Mouse (Mus musculus): ENCODE results near the gene Miga1. TPM values are rescaled to one million over a fixed set of nuclear protein-coding genes. Genes with fewer than 3 reads are reported as not detected.

Gene Miga1
- polyA plus RNA-seq, 1 experiment from 2014 or later: 16.7 TPM

DNA sequence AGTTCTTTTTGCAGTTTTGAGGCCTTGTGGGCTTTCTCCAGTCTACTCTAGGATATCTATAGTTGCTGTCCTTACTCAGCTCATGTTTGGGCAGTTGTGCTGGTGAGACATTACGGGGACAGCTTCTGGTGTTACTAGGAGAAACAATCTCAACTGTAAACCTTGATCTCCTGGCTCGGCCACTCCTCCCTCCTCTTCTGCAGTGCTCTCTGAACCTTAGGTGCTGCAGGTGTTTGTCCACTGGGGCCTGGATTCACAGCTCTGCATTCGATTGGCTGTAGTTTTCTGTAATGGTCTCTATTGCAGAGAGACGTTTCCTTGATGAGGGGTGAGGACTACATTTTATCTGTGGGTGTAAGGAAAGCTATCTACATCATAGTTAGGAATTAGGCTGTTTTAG lies 12.1 kb upstream of the Miga1 start:
- WGBS (ENCODE audit: insufficient replicate concordance): 75% methylated on average over 4 of the region's 4 CpGs

DNA sequence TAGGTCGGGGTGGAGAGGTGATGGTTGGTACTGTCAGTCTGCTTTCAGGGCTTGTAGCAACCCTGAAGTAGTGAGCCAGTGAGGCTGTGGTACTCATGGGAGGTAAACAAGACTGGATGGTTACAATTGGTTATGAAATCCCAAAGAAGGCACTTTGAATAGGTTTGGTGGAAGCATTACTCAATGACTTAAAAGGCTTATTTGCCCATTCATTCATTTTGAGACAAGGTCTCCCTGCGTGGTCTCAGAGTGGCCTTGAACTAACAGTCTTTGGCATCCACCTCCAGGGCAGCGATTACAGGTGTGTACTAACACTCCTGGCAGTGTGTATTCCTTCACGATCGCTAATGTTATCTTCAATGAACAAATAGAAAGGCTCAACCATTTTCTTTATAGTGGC lies 10.8 kb upstream of the Miga1 start:
- no peak overlapping the region for H3K4me3 ChIP-seq (ENCODE audit: low read depth, low read length)
- no peak overlapping the region for H3K27ac ChIP-seq (ENCODE audit: low read depth, low read length)
- H3K36me3 ChIP-seq (ENCODE audit: control insufficient read depth, insufficient read depth, low read length): no peaks in the 10 kb centered on the region
- peaks cover 16% of the 10 kb centered on the region for H3K4me1 ChIP-seq (ENCODE audit: control insufficient read depth, insufficient read depth, low read length)
- 86% methylated on average over 5 of the region's 5 CpGs for WGBS (ENCODE audit: insufficient replicate concordance)
- H3K4me2 ChIP-seq: no peak overlapping the region
- no peaks in the 10 kb centered on the region for H3K9me3 ChIP-seq (replicated peaks; ENCODE audit: control insufficient read depth, low read length)
- no peak for ATAC-seq (replicated peaks; ENCODE audit: insufficient number of reproducible peaks, low FRiP score, low TSS enrichment)
- no peaks in the 10 kb centered on the region for H3K27me3 ChIP-seq (ENCODE audit: control insufficient read depth, insufficient read depth, low read length)
- H3K9ac ChIP-seq (ENCODE audit: low read depth, low read length): no peak overlapping the region

More for the DNA sequence above, 12.1 kb upstream of the Miga1 start:
- H3K9ac ChIP-seq (ENCODE audit: low read depth, low read length): no peak overlapping the region
- no peaks in the 10 kb centered on the region for H3K27me3 ChIP-seq (ENCODE audit: control insufficient read depth, insufficient read depth, low read length)
- no peak for ATAC-seq (replicated peaks; ENCODE audit: insufficient number of reproducible peaks, low FRiP score, low TSS enrichment)
- peaks cover 13% of the 10 kb centered on the region for H3K4me1 ChIP-seq (ENCODE audit: control insufficient read depth, insufficient read depth, low read length)
- no peak overlapping the region for H3K4me3 ChIP-seq (ENCODE audit: low read depth, low read length)
- no peaks in the 10 kb centered on the region for H3K9me3 ChIP-seq (replicated peaks; ENCODE audit: control insufficient read depth, low read length)
- no peak overlapping the region for H3K4me2 ChIP-seq
- no peaks in the 10 kb centered on the region for H3K36me3 ChIP-seq (ENCODE audit: control insufficient read depth, insufficient read depth, low read length)
- no peak overlapping the region for H3K27ac ChIP-seq (ENCODE audit: low read depth, low read length)

DNA sequence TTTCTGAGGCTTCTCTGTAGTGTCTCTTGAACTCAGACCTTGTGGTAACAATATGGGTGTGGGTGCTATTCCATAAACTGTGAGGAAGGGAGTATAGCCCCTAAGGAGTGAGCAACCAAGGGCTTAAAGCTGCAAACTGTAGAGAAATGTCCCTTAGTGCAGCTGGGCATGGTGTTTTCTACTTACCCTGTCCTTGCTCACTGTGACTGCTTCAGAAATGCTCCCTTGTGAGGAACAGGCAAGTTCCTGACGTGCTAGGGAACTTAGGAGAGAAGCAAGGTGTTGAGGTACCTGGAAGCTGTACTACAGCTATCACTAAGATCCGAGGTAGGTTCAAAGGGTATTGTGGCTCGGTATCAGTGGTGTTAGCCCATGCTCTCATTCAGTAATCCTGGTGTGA lies 10.2 kb upstream of the Miga1 start:
- Histone ChIP-seq H3K4me1 (ENCODE audit: control insufficient read depth, insufficient read depth, low read length) (peaks cover 14% of the 10 kb centered on the region), H3K4me2 (no peak overlapping the region), H3K27me3 (ENCODE audit: control insufficient read depth, insufficient read depth, low read length) (no peaks in the 10 kb centered on the region), H3K36me3 (ENCODE audit: control insufficient read depth, insufficient read depth, low read length) (no peaks in the 10 kb centered on the region), H3K4me3 (ENCODE audit: low read depth, low read length) (no peak overlapping the region), H3K27ac (ENCODE audit: low read depth, low read length) (no peak overlapping the region), H3K9ac (ENCODE audit: low read depth, low read length) (no peak overlapping the region), H3K9me3 (replicated peaks; ENCODE audit: control insufficient read depth, low read length) (no peaks in the 10 kb centered on the region)
- WGBS (ENCODE audit: insufficient replicate concordance): 71% methylated on average over 3 of the region's 3 CpGs
- ATAC-seq (replicated peaks; ENCODE audit: insufficient number of reproducible peaks, low FRiP score, low TSS enrichment): no peak

DNA sequence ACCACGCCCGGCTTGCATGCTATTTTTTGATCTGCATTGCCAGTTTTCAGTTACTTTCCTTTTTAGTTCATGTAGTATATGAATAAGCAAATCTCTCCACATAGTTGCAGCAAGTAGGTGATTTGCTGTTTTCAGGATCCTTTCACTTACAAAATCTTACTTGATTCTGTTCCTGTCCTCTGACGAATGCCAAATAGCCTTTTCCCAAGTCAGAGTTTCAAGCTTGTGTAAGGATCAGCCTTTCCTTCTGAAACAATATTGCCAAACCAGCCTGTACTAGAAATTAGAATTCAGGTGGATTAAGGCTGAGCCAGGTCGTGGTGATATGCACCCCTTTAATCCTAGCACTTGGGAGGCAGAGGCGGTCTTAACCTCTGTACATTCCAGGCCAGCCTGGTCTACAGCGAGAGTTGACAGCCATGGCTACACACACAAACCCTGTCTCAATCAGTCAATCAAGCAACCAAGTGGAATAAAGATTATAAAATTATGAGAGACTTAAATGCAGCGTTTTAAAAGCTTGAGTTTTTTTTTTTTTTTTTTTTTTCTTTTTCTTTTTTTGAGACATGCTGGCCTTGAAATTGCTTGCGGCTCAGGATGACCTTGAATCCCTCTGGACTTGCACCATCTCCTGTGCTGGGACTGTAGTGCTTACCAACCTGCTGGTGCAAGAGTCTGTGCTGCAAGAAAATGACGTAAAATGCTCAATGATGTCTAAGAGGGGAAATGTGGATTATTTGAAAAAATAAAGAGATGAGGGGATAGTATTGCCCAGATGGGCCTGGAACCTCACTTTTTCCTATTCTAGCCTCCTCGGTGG lies 8.0 kb upstream of the Miga1 start:
- ATAC-seq (replicated peaks; ENCODE audit: insufficient number of reproducible peaks, low FRiP score, low TSS enrichment): no peak
- no peak overlapping the region for H3K4me3 ChIP-seq (ENCODE audit: low read depth, low read length)
- H3K27ac ChIP-seq (ENCODE audit: low read depth, low read length): no peak overlapping the region
- H3K9me3 ChIP-seq (replicated peaks; ENCODE audit: control insufficient read depth, low read length): no peaks in the 10 kb centered on the region
- no peaks in the 10 kb centered on the region for H3K36me3 ChIP-seq (ENCODE audit: control insufficient read depth, insufficient read depth, low read length)
- WGBS (ENCODE audit: insufficient replicate concordance): 88% methylated on average over 10 of the region's 10 CpGs
- H3K27me3 ChIP-seq (ENCODE audit: control insufficient read depth, insufficient read depth, low read length): no peaks in the 10 kb centered on the region
- no peak overlapping the region for H3K4me2 ChIP-seq
- H3K4me1 ChIP-seq (ENCODE audit: control insufficient read depth, insufficient read depth, low read length): peaks cover 6% of the 10 kb centered on the region; the same call in 1 of the 2 replicates
- H3K9ac ChIP-seq (ENCODE audit: low read depth, low read length): no peak overlapping the region

DNA sequence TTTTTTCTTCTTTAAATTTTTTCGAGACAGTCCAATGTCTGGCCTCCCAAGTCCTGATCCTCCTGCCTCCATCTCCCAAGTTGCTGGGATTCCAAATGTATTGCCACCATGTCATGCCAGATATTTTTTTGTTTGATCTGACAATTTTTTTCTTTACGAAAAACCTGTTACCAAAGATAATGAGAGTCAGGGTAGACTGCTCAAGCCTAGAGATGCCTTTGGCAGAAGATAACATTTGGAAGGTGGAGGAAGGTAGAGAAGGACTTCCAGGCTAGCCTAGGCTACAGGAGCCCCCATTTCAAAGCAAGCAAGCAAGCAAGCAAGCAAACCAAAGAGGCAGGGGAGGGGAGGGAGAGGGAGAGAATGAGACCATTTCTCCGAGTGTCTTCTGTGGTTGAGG lies 7.0 kb upstream of the Miga1 start:
- H3K4me3 ChIP-seq (ENCODE audit: low read depth, low read length): peak overlapping the region; percentile 80
- H3K27me3 ChIP-seq (ENCODE audit: control insufficient read depth, insufficient read depth, low read length): no peaks in the 10 kb centered on the region
- H3K9ac ChIP-seq (ENCODE audit: low read depth, low read length): peak overlapping the region; percentile 88
- peak overlapping the region; percentile 74 for H3K4me2 ChIP-seq
- no peak for ATAC-seq (replicated peaks; ENCODE audit: insufficient number of reproducible peaks, low FRiP score, low TSS enrichment)
- peaks cover 6% of the 10 kb centered on the region; the same call in 1 of the 2 replicates for H3K4me1 ChIP-seq (ENCODE audit: control insufficient read depth, insufficient read depth, low read length)
- H3K36me3 ChIP-seq (ENCODE audit: control insufficient read depth, insufficient read depth, low read length): no peaks in the 10 kb centered on the region
- H3K9me3 ChIP-seq (replicated peaks; ENCODE audit: control insufficient read depth, low read length): no peaks in the 10 kb centered on the region
- no peak overlapping the region for H3K27ac ChIP-seq (ENCODE audit: low read depth, low read length)
- 36% methylated on average over 3 of the region's 3 CpGs for WGBS (ENCODE audit: insufficient replicate concordance)

DNA sequence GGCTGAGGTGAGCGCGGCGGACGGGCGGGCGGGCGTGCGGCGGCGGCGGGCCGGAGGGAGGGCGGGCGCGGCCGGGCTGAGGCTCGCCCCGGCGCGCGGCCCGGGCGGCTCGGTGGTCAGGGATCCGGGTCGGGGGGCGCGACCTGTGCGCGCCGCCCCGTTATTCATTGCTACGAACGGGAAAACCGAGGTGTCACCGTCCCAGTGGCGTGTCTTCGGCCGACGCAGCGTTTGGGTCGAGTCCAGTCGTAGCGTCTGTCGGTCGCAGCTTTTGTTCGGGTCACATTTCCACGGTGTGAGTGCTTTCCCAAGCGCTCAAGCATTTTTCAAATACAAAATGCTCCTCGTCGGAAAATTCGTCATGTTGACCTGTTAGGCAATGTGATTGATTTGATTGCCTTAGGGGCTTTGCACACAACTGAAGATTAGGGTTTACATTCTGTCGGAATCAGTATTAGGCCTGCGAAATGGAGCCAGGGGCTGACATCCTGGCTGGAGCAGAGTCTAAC lies 6.5 kb upstream of the Miga1 start:
- Histone ChIP-seq H3K4me3 (ENCODE audit: low read depth, low read length) (peak overlapping the region; percentile 80), H3K36me3 (ENCODE audit: control insufficient read depth, insufficient read depth, low read length) (no peaks in the 10 kb centered on the region), H3K4me1 (ENCODE audit: control insufficient read depth, insufficient read depth, low read length) (peaks cover 6% of the 10 kb centered on the region; the same call in 1 of the 2 replicates), H3K9ac (ENCODE audit: low read depth, low read length) (peak overlapping the region; percentile 88), H3K27me3 (ENCODE audit: control insufficient read depth, insufficient read depth, low read length) (no peaks in the 10 kb centered on the region), H3K4me2 (peak overlapping the region; percentile 74), H3K9me3 (replicated peaks; ENCODE audit: control insufficient read depth, low read length) (no peaks in the 10 kb centered on the region), H3K27ac (ENCODE audit: low read depth, low read length) (peak overlapping the region; percentile 68)
- WGBS (ENCODE audit: insufficient replicate concordance): under 1% methylated on average over 38 of the region's 54 CpGs
- ATAC-seq (replicated peaks; ENCODE audit: insufficient number of reproducible peaks, low FRiP score, low TSS enrichment): peak; percentile 56

DNA sequence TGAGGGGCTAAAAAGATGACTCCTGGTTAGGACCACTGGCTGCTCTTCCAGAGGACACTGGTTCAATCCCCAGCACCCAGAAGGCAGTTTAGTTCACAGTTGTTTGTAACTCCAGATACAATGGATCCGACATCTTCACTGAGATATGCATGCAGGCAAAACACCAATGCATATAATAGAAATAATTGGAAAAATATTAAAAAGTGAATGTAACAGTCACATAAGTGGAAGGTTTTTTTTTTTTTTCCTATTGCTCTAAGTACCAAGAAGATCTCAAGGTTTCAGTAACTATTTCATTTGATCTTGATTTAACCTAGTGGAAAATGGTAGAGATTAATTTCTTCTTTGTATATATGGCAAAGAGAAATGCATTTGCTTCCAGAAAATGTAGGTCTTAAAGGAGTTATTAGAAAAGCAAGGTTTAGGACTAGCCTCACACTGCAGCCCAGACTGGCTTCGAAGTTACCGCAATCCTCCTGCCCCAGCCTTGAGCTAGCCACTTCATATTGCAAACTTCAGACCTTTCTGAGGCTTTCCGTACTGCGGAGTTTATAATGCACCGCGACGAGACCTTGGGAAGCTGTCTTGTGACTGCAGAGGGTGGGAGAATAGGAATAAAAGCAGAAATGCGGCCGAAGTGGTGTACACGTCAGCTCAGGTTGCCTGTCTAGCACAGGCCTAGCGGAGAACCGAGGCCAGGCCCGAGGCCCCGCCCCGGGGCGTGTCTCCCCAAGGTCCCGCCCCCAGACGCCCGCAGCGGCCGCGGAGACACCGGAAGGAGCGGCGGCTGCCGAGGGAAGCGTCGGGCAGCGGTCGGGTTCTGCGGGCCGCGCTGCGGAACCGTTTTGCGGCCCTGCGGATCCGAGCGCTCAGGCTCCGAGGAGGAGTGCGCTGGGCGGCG lies 5.8 kb upstream of the Miga1 start, which contains the start of gene Usp33:
Gene Usp33, plus strand, starts transcription at position 747 of the 901 bp plus-strand sequence.
- Histone ChIP-seq H3K27me3 (ENCODE audit: control insufficient read depth, insufficient read depth, low read length) (no peaks in the 10 kb centered on the region), H3K4me3 (ENCODE audit: low read depth, low read length) (peak within 1 kb of the TSS; percentile 80), H3K4me1 (ENCODE audit: control insufficient read depth, insufficient read depth, low read length) (peaks cover 6% of the 10 kb centered on the region; the same call in 1 of the 2 replicates), H3K9me3 (replicated peaks; ENCODE audit: control insufficient read depth, low read length) (no peaks in the 10 kb centered on the region), H3K9ac (ENCODE audit: low read depth, low read length) (peak within 1 kb of the TSS; percentile 88), H3K36me3 (ENCODE audit: control insufficient read depth, insufficient read depth, low read length) (no peaks in the 10 kb centered on the region), H3K27ac (ENCODE audit: low read depth, low read length) (peak within 1 kb of the TSS; percentile 68), H3K4me2 (peak within 1 kb of the TSS; percentile 74)
- peak; percentile 92 for ATAC-seq (replicated peaks; ENCODE audit: insufficient number of reproducible peaks, low FRiP score, low TSS enrichment)
- WGBS (ENCODE audit: insufficient replicate concordance): 13% methylated on average over 24 of the region's 44 CpGs

DNA sequence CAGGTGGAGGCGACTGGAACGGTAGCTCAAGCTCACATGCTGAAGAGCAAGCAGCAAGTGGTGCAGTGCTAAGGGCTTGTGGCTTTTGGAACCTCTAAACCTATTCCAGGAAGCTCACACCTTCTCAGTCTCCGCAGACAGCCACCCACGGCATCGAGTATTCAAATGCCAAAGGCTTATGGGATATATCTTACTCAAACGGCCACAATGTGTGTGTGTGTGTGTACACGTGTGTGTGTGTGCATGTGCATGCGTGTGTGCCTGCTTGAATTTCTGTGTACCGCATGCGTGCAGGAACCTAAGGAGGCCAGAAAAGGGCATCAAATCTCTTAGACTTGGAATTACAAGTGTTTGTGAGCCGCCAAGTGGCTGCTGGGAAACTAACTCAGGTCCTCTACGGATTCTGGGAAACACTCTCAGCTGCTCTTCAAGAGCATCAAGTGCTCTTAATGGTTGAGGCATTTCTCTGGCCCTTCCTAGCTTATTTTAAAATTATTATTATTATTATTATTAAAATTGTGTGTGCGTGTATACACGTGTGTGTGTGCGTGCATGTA lies 2.8 kb upstream of the Miga1 start:
- 84% methylated on average over 15 of the region's 15 CpGs for WGBS (ENCODE audit: insufficient replicate concordance)
- H3K36me3 ChIP-seq (ENCODE audit: control insufficient read depth, insufficient read depth, low read length): no peaks in the 10 kb centered on the region
- H3K4me1 ChIP-seq (ENCODE audit: control insufficient read depth, insufficient read depth, low read length): peaks cover 7% of the 10 kb centered on the region; the same call in 1 of the 2 replicates
- no peak overlapping the region for H3K27ac ChIP-seq (ENCODE audit: low read depth, low read length)
- no peak overlapping the region for H3K9ac ChIP-seq (ENCODE audit: low read depth, low read length)
- H3K27me3 ChIP-seq (ENCODE audit: control insufficient read depth, insufficient read depth, low read length): no peaks in the 10 kb centered on the region
- no peak overlapping the region for H3K4me2 ChIP-seq
- H3K4me3 ChIP-seq (ENCODE audit: low read depth, low read length): no peak overlapping the region
- H3K9me3 ChIP-seq (replicated peaks; ENCODE audit: control insufficient read depth, low read length): no peaks in the 10 kb centered on the region
- no peak for ATAC-seq (replicated peaks; ENCODE audit: insufficient number of reproducible peaks, low FRiP score, low TSS enrichment)

Measured in heart, embryonic 11.5 days (tissue).